Mouse (Mus musculus): ENCODE measurements around the gene Ntn1.

Ntn1 gene

DNA sequence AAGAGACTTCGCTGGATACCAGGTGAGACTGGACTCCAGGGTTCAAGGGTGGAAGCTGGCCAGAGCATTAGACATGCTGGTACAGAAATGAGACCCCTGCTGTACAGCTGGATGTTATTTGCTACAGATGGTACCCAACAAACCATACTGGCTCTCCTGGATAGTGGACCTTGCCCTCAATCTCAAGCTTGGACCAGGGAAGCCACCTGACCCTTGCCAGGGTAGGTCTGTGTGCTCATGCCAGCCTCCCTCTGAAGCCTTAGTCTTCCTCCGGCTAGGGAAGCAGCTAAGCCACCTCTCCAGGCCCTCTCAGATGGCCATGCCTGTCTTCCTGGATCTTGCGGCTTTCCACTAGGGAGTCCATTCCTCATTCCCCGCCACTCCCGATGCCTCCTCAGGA lies 189.9 kb downstream of the Ntn1 start:
- DNase-seq, result peak; percentile 36 to 40

DNA sequence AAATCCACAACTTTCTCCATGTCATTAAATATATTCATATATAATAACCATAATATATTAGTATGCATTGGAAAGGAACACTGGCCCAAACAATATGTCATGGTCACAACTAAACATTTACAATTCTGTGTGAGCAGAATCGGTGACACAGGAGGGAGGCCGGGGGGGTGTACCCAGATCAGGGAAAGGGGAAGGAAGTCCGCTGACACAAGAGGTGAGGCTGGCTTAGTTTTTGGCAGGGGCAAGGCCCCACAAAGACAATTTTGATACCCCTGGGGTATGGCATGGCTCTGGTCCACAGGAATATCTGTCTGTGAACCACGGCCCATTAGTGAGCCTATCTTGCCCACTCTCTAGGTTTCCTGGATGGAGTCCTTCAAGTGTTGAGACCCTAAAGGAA lies 191.1 kb downstream of the Ntn1 start:
- no peak for DNase-seq

DNA sequence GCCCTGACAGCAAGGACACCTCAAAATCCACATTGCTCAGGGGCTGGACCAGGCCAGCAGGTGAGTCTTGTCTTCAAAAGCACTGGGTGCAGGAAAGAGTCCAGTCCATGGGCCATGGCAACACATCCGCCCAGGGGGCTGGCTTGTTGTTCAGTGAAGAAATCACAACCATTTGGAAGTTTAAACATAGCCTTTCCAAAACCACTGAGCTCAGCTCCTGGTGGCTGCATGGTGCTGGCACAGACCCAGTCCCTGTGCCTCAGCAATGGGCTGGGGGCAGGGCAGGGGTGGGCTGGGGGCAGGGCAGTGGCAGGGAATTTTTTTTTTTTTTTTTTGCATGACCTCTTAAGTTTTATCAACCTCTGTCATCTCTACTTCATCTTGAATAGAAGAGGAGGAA lies 192.0 kb downstream of the Ntn1 start:
- peak; percentile 30 to 54 for DNase-seq

DNA sequence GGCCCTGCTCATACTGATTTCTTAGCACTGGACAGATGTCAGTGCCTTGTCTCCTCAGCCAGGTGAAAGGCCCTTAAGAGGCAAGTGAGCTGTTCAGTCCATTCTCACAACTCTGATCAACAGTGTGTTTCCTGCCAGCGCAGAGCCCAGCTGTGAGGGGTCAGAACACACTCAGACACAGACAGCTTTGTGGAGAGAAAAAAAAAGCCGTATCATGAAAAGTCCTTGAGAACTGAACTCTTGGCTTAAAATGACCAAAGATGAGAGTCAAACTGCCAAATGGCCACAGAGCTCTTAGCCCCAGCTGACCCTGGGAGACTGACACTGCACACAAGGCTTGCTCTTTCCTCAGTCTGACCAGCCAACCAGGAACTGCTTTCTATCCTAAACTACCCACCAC lies 192.6 kb downstream of the Ntn1 start:
- no peak for DNase-seq

DNA sequence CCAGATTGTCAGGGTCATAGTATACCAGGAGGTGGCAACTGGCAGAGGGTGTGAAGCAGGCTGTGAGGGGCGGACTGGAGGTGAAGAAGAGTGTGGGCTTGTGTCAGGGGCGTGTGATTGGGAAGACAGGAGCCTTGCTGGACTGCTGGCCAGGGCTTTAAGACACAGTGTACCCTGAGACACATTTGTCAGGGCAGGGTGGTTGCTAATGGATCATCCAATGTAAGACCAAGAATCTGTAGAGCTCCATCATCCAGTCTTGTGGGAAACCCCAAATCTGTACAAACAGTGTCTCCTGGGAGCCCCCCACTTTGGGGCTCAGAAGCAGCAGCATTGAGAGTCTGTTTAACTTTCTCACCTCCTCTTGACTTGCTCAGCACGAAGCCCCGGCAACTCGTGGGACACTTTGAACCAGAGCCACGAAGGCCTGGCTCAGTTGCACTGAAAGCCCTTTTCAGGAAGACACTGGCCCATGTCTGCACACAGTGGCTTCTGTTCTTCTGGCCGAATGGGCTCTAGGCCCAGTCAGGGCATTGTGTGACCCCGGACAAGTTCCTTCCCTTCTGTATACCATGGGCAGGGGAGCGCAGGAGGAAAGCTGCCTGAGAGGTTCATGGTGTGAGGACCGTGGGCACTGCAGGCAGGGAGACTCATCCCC lies 194.9 kb downstream of the Ntn1 start:
- DNase-seq, result no peak

DNA sequence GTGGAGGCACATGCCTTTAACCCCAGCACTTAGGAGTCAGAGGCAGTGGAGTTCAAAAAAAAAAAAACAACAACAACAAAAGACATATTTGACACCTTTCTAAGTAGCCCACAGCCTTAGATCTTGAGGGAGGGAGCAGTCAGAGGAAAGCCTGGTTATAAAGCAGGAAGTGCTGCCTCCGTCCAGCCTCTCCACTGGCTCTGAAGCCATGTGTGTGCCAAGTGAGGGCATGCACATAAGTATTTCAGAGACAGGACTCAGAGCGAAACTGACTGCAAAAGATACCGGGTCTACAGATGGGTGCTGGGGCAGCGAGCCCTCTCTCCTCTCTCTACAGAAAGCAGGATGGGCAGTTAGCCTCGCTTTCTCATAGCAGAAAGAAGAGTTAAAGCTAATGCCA lies 196.2 kb downstream of the Ntn1 start:
- no peak for DNase-seq

DNA sequence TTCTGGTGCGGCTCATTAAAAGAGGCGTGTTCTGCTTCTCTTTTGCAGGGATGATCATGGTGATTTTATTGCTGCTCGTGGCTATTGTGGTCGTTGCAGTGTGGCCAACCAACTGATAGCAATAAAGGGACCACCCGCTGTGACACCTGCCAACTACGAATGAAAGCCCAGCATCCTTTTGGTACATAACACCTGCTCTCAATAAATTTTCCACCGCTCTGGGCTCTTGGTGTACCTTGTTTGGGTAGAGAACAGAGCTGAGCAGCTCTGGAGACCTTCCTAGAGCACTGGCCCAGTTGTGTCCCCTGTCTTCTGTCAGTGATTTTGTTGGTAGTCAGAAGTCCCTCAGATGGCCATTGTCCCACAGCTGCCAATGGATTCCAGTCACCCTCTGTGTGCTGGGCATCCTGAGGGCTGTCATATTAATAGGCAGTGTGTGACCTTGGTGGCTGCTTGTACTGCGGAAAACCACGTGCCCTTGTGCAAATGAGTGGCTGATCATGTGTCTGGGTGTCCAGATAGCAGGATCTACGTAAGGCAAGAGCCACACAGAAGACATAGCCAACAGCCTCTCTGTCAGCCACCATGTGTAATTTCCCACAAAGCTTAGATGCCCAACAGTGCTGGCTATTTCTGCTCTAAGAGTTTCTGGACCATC lies 196.8 kb downstream of the Ntn1 start:
- no peak for DNase-seq

DNA sequence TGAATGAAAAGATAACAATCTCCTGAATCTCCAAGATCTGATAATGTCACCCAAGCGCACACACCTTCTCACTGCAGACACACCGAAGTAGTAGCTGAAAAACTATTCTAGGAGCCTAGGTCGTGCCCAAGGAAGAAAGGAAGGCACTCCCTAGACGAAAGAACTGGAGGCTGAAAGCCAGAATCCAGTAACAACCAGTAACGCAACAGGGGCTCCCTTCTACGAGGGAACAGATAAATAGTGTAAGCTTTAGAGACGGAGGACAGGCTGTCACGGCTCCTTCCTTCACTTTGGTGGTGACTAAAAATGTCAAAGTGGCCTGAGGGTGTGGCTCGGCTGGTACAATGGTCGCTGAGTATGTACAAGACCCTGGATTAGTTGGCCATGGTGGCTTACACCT lies 198.1 kb downstream of the Ntn1 start:
- no peak for DNase-seq

DNA sequence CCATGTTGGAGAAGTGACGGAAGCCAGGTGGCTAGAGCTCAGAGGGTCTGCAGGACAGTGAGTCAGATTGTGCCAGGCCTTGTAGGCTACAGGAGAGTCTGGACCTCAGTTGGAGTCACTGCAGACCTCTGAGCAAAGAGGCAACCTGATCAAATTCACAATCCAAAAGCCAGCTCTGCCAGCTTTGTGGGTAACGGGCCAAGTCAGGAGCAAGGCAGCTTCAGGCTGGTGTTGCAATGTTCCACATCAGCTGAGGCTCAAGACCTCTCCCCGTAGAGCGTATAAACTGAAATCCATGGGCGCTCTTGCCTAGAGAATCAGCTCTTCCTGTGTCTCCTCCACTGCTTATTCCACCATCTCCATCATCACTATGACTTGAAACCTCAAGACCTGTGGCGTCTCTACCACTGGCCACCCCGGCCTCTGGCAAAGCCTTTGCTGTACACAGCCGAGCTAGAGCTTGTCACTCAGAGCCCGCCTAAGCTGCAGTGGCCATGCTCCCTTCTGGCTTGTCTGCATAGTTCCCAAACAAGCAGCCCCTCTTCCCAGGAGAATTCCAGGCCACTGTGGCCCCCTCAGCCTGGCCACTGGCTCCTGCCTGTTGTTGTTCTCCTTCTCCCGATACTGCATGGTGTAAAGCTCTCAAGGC lies 198.7 kb downstream of the Ntn1 start:
- DNase-seq, result no peak

DNA sequence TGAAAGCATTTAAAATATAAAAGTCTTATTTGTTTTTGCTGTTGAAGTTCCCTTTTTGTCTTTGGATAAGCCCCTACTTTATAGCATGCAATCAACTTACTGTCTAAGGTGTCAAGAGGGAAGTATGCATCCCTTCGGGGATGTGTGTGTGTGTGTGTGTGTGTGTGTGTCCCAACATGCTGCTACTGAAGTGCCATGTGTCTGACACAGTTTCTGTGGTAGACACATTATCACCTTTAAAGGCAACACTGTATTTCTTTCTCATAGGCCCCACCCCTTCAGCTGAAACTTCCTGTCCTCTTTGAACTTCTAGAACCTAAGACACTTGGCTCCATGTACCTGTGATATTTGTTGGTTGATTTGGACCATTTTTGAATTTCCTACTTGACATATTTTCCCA lies 199.6 kb downstream of the Ntn1 start:
- no peak for DNase-seq

DNA sequence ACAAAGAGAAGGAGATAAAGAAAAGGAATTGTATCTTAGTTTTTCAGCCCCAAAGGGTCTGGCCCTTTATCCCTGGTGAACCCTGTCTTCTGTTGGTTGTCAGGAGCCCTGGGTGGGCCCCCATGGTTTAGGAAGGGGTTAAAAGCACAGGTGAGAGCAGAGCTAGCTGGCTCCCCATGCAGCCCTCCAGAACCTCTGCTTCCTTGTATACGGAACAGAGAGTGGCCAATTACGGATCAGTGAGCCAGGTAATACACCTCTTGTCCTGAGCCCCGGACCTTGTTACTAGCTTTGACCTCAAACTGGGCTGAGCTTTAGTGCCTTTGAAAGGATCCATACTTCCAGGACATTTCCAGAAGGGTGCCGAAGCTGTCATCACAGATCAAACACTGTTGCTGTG lies 200.1 kb downstream of the Ntn1 start:
- DNase-seq, result no peak

DNA sequence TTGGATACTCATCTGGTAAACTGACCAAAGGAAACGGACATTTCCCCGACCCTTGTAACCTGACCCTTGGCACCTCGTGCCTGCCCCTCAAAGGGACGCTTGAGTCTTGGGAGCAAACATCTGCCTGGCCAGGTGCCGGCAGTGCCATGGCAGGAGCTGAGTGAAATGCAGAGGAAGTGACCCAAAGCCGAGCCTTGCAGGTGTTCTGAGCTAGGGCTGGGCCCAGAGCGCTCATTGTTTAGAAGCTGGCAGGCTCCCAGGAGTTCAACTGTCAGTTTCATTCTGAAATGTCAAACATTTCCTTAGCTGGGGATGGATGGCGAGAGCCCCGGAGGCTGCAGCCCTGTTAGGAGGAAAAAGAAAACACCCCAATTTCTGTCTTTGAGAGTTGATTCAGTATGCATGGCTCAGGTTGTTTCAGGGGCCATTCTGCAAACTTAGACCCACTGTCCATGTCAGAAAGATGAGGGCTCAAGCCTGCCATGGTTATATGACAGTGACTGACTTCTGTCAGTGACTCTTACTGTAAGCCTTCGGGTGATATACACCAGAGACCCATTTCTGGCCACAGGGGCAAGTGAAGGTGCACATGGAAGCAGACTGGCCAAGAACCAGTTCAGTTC lies 200.7 kb downstream of the Ntn1 start:
- DNase-seq, result peak; percentile 56 to 71

DNA sequence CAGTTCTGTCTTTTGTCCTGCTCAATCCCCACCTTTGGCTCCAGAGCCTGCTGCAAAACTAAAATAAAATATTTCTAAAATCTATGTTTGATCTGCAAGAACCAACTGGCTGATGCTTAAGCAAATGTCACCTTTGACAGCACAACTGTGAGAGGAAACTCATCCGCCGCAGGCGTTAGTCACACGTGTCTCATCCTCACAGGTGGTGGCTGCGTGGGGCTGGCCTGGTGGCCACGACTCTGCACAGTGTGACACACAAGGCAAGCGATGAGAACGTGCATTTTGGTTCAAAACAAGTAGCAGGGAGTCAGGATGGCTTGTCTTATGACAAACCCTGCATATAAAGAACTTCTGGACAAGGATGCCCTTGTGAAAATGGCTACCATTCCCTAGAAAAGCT lies 201.5 kb downstream of the Ntn1 start:
- DNase-seq, result no peak

DNA sequence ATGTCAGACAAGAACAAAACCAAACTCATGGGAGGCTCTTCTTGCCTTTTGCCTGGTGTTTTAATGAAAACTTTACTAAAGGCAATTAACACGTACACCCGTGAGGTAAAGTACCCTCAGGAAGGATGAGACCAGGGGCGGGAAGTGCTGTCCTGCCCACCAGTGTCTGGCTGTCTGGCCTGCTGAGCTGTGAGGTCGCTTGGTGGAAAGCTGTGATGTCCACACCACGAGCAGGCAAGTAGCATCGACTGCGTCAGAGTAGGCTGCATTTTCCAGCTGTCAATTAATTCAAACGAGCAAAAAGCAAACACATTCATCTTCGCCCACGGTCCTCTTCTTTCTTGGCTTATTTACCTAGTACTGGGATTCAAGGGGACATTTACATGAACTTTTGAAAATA lies 201.9 kb downstream of the Ntn1 start:
- DNase-seq, result no peak

DNA sequence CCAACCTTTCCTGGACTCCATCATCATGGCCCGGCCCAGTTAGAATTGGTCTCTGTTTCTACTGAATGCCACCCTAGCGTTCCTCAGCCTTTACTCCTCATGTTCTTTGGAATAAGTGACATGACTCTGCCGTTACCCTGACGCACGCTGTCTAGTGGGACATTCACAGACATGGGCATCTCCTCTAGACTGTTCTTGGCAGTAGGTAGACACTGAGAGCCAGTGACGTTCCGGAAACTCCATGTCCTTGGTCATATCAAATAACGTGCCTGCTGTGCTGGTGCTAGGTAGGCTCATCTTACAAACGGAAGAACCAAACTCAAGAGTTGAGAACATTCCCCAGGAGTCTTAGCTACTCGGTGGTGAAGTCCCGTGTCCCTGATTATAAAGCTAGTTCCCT lies 203.2 kb downstream of the Ntn1 start:
- DNase-seq, result no peak

DNA sequence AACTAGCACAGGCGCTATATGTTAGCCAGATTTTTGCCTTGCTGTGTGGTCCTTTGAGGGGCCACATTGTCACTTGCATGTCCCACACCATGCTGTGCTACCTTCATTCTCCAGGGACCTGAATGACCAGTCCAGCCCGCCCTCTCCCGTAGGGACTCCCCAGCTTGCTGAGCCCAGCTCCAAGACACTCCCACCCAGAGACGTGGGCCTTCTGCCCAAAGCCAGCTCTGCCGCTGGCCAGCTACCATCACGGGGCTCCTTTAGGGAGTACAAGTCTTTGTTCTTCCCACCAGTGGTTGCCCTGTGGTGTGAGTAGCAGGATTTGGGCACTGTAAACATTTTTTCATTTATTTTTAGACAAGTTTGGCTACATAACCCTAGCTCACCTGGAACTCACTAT lies 204.1 kb downstream of the Ntn1 start:
- no peak for DNase-seq

DNA sequence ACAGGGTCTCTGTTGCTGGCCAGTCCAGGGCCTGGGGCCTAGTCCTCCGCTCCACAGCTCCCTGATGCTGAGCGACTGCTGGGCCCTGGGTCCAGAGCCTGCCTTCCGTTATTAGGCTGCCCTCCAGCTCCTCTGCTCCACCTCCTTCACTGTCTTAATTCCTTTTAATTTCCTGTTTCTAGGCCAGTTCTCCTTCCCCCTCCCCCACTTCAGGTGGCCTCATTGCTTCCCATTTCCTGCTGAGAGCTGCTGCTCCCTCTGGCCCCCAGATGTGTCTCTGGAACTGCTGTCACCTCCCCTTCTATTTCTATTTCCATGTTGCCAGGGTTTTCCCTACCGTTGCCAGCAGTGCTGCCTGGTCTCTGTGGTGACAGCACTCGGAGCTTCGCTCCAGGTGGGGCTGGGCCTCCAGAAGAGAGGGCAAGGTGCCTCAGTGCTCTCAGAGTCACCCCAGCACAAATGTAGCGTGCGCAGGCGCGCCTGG lies 204.9 kb downstream of the Ntn1 start:
- no peak for DNase-seq

DNA sequence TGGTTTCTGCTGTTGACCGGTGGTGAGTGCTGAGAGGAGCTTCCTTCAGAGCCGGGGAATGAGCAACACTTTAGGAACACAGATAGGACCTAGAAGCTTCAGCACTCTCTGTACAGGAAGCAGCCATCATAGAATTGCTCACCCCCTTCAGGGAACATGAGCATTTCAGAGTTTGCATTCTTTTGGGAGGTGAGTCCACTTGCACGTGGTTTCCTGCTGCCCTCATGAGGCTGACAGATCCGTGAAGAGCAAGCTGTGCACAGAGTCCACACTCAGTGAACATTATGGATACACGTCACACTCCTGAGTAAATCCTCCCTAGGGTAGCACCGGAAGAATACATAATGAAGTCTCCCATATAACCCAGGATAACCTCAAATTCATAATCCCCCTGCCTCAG lies 205.5 kb downstream of the Ntn1 start:
- no peak for DNase-seq

DNA sequence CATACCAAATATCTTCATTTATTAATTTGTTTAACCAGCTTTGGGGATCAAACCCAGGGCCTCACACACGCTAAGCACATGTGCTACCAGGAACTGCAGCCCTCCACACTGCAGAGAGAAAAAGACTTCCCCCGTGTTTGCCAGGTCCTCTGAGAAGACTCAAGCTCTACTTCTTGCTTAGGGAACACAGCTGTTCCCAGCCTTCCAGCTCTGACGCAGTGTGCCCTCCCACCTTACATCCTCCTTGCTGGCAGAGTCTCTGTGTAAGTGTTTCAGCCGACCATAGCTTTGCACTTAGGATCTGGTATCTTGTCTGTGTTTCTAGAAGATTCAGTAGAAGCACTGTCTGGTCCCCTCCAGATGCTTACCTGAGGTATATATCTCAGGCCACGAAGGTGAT lies 209.8 kb downstream of the Ntn1 start:
- no peak for DNase-seq

DNA sequence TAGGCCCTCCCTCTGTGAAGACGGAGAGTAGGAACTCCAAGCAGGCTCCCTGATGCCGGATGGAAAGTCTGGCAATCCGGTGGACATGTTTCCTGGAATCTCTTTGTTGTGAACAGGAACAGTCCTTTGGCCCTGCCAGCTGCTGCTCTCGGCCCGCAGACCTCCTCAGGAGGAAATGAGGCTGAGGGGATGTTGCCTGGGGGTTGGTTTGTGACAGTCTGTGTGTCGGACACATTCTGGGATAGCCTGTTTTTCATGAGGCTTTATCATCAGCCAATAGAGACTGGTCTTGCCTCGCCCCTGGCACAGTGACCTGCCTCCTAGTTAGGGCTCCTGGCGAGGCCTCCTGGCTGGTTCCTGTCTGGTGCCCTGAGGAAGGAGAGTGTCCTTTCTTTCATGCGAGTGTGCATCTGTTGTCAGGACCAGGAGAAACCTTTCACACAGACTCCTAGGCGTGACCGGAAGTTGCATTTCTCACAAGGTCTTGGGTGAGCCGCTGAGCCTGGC lies 211.9 kb downstream of the Ntn1 start:
- DNase-seq, result peak; percentile 46 to 49

DNA sequence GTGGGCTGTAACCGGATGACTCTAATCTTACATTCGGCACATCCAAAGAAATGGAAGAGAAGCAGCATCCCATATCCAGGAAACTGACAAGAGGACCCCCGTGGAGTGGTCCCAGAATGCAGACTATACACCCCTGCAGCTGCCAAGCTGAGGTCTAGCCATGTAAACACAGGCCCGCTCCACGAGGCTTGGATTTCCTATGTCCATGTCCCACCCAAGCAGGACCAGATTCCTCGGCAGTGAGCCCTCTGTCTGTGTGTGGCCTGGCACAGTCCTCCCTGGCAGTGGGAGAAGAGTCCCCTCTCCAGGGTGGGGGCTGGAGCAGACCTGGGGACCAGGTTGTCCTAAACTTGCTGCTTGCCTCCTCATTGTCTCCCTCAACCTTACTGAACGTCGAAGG lies 213.4 kb downstream of the Ntn1 start:
- no peak for DNase-seq

DNA sequence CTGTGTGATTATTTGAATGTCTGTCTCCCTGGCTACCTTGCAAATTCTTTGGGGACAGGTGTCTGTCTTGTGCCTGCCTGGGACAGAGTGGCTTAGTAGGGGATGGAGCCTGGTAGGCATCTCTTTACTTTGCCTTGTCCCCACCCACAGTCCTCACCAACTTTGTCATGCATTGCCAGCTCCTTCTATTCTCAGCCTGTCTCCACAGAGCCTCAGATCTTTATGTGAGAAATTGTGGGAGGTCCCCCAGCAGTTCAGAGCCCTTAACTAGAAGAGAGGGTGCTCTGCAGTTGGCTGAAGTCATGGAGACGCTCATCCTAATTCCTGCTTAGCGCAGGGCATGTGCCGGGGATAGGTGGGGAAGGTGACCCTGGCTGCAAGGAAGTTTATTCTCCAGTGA lies 215.0 kb downstream of the Ntn1 start:
- no peak for DNase-seq

DNA sequence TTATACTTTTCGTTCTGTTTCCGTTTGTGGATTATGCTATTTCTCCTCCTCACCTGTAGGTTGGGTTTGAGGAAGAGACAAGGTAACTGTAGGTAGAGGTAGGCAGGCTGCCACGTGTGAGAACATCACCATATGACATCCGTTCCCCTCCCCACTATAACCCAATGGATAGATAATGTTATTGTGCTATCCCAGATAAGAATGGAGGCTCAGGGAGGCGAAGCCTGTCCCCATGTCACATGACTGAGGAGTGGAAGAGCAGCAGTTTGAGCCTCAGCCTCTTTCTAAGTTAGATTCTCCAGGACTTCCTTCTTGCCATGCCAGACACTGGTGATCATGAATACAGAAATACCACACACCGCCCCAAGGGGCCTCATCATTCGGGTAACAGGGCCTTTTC lies 223.2 kb downstream of the Ntn1 start:
- no peak for DNase-seq

DNA sequence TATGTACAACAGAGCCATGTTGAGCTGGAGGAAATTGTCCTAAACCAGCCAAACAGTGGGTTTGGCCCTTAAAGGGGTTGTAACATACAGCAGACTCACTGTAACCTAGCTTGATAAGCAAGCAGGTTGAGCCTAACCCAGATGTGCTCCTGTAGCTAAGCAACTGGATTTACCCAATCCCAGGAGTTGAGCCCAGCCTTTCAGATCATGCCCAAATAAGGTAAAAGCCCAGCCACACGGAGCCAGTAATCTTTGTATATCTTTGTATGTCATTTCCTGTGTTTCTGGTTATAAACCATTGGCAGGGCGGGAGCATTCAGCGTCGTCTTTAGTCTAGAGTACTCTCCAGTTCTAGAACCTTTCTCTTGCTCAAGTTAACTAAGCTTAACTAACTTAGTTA lies 224.1 kb downstream of the Ntn1 start:
- no peak for DNase-seq

Data from kidney, postnatal 36 days (tissue).